Mouse (Mus musculus): ENCODE results near the gene Amhr2. TPM values are rescaled to one million over a fixed set of nuclear protein-coding genes. Genes with fewer than 3 reads are reported as not detected.

Amhr2 gene
- total RNA-seq, 2 experiments from 2014 or later = not detected

- no peak for ATAC-seq (replicated peaks; ENCODE audit: poor library complexity, severe bottlenecking)
These were observed 21.4 kb upstream of the Amhr2 start for GRCm38 (mm10) chr15:102423602-102424240.

- no peak for ATAC-seq (replicated peaks; ENCODE audit: poor library complexity, severe bottlenecking)
These were observed 20.5 kb upstream of the Amhr2 start for GRCm38 (mm10) chr15:102424657-102425056.

GRCm38 (mm10) chr15:102426963-102427362 lies 18.2 kb upstream of the Amhr2 start:
- no peak for ATAC-seq (replicated peaks; ENCODE audit: poor library complexity, severe bottlenecking)

GRCm38 (mm10) chr15:102432046-102432445 lies 13.1 kb upstream of the Amhr2 start:
- peak; percentile 48; the same call in 1 of the 2 replicates for ATAC-seq (replicated peaks; ENCODE audit: poor library complexity, severe bottlenecking)

- no peak for ATAC-seq (replicated peaks; ENCODE audit: poor library complexity, severe bottlenecking)
These were observed 12.0 kb upstream of the Amhr2 start for GRCm38 (mm10) chr15:102433173-102433572.

- ATAC-seq (replicated peaks; ENCODE audit: poor library complexity, severe bottlenecking) = peak; percentile 68
These were observed 2.7 kb upstream of the Amhr2 start for GRCm38 (mm10) chr15:102442490-102442889.

GRCm38 (mm10) chr15:102446448-102446847 lies 1.3 kb downstream of the Amhr2 start:
- no peak for ATAC-seq (replicated peaks; ENCODE audit: poor library complexity, severe bottlenecking)

- no peak for ATAC-seq (replicated peaks; ENCODE audit: poor library complexity, severe bottlenecking)
These were observed 4.2 kb downstream of the Amhr2 start for GRCm38 (mm10) chr15:102449366-102449765.

- ATAC-seq (replicated peaks; ENCODE audit: poor library complexity, severe bottlenecking) = no peak
These were observed 5.8 kb downstream of the Amhr2 start for GRCm38 (mm10) chr15:102450928-102451327.

- no peak for ATAC-seq (replicated peaks; ENCODE audit: poor library complexity, severe bottlenecking)
These were observed 6.7 kb downstream of the Amhr2 start for GRCm38 (mm10) chr15:102451666-102452430.

GRCm38 (mm10) chr15:102455993-102456392 lies 10.8 kb downstream of the Amhr2 start:
- no peak for ATAC-seq (replicated peaks; ENCODE audit: poor library complexity, severe bottlenecking)

- peak; percentile 34; the same call in 1 of the 2 replicates for ATAC-seq (replicated peaks; ENCODE audit: poor library complexity, severe bottlenecking)
These were observed 13.0 kb downstream of the Amhr2 start for GRCm38 (mm10) chr15:102458050-102458736.

- ATAC-seq (replicated peaks; ENCODE audit: poor library complexity, severe bottlenecking) = peak; percentile 83
These were observed 13.7 kb downstream of the Amhr2 start, which contains the start of gene Prr13 for GRCm38 (mm10) chr15:102458904-102459317. Gene Prr13 (plus strand): TSS chr15:102459028.

GRCm38 (mm10) chr15:102459381-102459780 lies 14.2 kb downstream of the Amhr2 start:
- ATAC-seq (replicated peaks; ENCODE audit: poor library complexity, severe bottlenecking) = no peak

- ATAC-seq (replicated peaks; ENCODE audit: poor library complexity, severe bottlenecking) = peak; percentile 18; the same call in 1 of the 2 replicates
These were observed 14.7 kb downstream of the Amhr2 start for GRCm38 (mm10) chr15:102459847-102460246.

- ATAC-seq (replicated peaks; ENCODE audit: poor library complexity, severe bottlenecking) = peak; percentile 12; the same call in 1 of the 2 replicates
These were observed 15.2 kb downstream of the Amhr2 start for GRCm38 (mm10) chr15:102460409-102460808.

GRCm38 (mm10) chr15:102460971-102461370 lies 15.8 kb downstream of the Amhr2 start:
- peak; percentile 45 for ATAC-seq (replicated peaks; ENCODE audit: poor library complexity, severe bottlenecking)

GRCm38 (mm10) chr15:102461430-102462075 lies 16.4 kb downstream of the Amhr2 start:
- ATAC-seq (replicated peaks; ENCODE audit: poor library complexity, severe bottlenecking) = no peak

- 0 out of 2 replicates have a peak, but pooled peaks have one; percentile 38 for ATAC-seq (replicated peaks; ENCODE audit: poor library complexity, severe bottlenecking)
These were observed 18.5 kb downstream of the Amhr2 start for GRCm38 (mm10) chr15:102463666-102464065.

- ATAC-seq (replicated peaks; ENCODE audit: poor library complexity, severe bottlenecking) = no peak
These were observed 23.7 kb downstream of the Amhr2 start for GRCm38 (mm10) chr15:102468675-102469370.
